Mouse (Mus musculus) hindbrain, embryonic 11.5 days (tissue): ENCODE measurements around the gene Prlhr. TPM values are rescaled to one million over a fixed set of nuclear protein-coding genes. Genes with fewer than 3 reads are reported as not detected.

Experiments
- ATAC-seq: fragments of 200-750 bp; cut with Nextera tagmentation; 2 replicates; pipeline ENCODE4 v1.8.0; 2017; ENCODE audit warnings: mild to moderate bottlenecking, moderate TSS enrichment, moderate library complexity; ENCODE audit not compliant: low FRiP score
- DNase-seq: peaks from one replicate; pipeline ENCODE4 v3.0.0-alpha.2; 2015; ENCODE audit warnings: low spot score
- H3K27ac ChIP-seq: fragments of 300-500 bp; sonication (generic); 2 replicates; pipeline ENCODE4 v1.5.1; 2014; ENCODE audit warnings: mild to moderate bottlenecking, low read depth, low read length
- H3K27me3 ChIP-seq: fragments of 300-500 bp; sonication (generic); 2 replicates; pipeline ENCODE4 v1.6.1; 2014; ENCODE audit warnings: mild to moderate bottlenecking, low read length, moderate library complexity, mixed read lengths; ENCODE audit not compliant: control insufficient read depth, insufficient read depth
- H3K36me3 ChIP-seq: fragments of 300-500 bp; sonication (generic); 2 replicates; pipeline ENCODE4 v1.6.1; 2014; ENCODE audit warnings: mild to moderate bottlenecking, low read length, moderate library complexity, mixed read lengths; ENCODE audit not compliant: control insufficient read depth, insufficient read depth
- H3K4me1 ChIP-seq: fragments of 300-500 bp; sonication (generic); replicated peaks from 2 replicates; pipeline ENCODE4 v1.6.1; 2014; ENCODE audit warnings: low read length, mixed read lengths; ENCODE audit not compliant: control insufficient read depth, insufficient read depth
- H3K4me2 ChIP-seq: fragments of 300-500 bp; sonication (generic); replicated peaks from 2 replicates; pipeline ENCODE4 v1.6.1; 2014; ENCODE audit warnings: mild to moderate bottlenecking, low read depth, low read length
- H3K4me3 ChIP-seq: fragments of 300-500 bp; sonication (generic); 2 replicates; pipeline ENCODE4 v1.5.1; 2014; ENCODE audit warnings: low read depth, low read length
- H3K9ac ChIP-seq: fragments of 300-500 bp; sonication (generic); 2 replicates; pipeline ENCODE4 v1.6.1; 2014; ENCODE audit warnings: low read depth, low read length
- H3K9me3 ChIP-seq: fragments of 300-500 bp; sonication (generic); 2 replicates; pipeline ENCODE4 v1.6.1; 2016; ENCODE audit warnings: low read length; ENCODE audit not compliant: control insufficient read depth
- WGBS: fragments of 180-500 bp; shearing (Covaris S2); extraction: QIAGEN DNeasy Blood & Tissue Kit; methylation state at CpG from one replicate; pipeline ENCODE4 v1.1.7; 2014; 5-methylcytosine and 5-hydroxymethylcytosine counted together
- polyA plus RNA-seq: library from polyadenylated mRNA; unstranded; fragments of >200 nt; fragmentation: Nextera tagmentation; extraction: Ambion mirVana; gene quantifications from 2 replicates; pipeline ENCODE4 v1.2.1, GENCODE M21; 2014

Gene Prlhr
- polyA plus RNA-seq, 1 experiment from 2014 or later = not detected

- Histone ChIP-seq H3K9ac (no peak overlapping the region), H3K27ac (no peak overlapping the region), H3K9me3 (no peaks in the 10 kb centered on the region), H3K27me3 (no peaks in the 10 kb centered on the region), H3K4me2 (no peak overlapping the region), H3K36me3 (no peaks in the 10 kb centered on the region), H3K4me3 (no peak overlapping the region), H3K4me1 (no peaks in the 10 kb centered on the region)
- no peak for DNase-seq
- ATAC-seq = no peak
- WGBS = 52% methylated on average over 2 of the region's 2 CpGs
These were observed 9.7 kb upstream of the Prlhr start for GRCm38 (mm10) chr19:60477788-60478187.

GRCm38 (mm10) chr19:60468846-60469245 lies 742 bp upstream of the Prlhr start:
- no peak overlapping the region for H3K27ac ChIP-seq
- H3K4me3 ChIP-seq = no peak overlapping the region
- H3K27me3 ChIP-seq = peaks cover 26% of the 10 kb centered on the region
- ATAC-seq = no peak
- no peaks in the 10 kb centered on the region for H3K9me3 ChIP-seq
- H3K36me3 ChIP-seq = no peaks in the 10 kb centered on the region
- H3K4me1 ChIP-seq = 0 out of 2 replicates have a peak, but pooled peaks cover 3% of the 10 kb centered on the region
- DNase-seq = peak; percentile 73
- no peak overlapping the region; the same call in 1 of the 2 replicates for H3K4me2 ChIP-seq
- 1% methylated on average over 10 of the region's 10 CpGs for WGBS
- no peak overlapping the region for H3K9ac ChIP-seq

- Histone ChIP-seq H3K27me3 (peaks cover 26% of the 10 kb centered on the region), H3K36me3 (no peaks in the 10 kb centered on the region), H3K4me3 (peak overlapping the region; percentile 32), H3K4me1 (0 out of 2 replicates have a peak, but pooled peaks cover 3% of the 10 kb centered on the region), H3K9me3 (no peaks in the 10 kb centered on the region), H3K9ac (0 out of 2 replicates have a peak overlapping the region, but pooled peaks have one; percentile 11), H3K4me2 (peak overlapping the region; percentile 62), H3K27ac (no peak overlapping the region)
- WGBS = 12% methylated on average over 31 of the region's 31 CpGs
- peak; percentile 54 for ATAC-seq
- no peak for DNase-seq
These were observed 506 bp downstream of the Prlhr start for GRCm38 (mm10) chr19:60467588-60468007.

- Histone ChIP-seq H3K27ac (no peak overlapping the region), H3K36me3 (no peaks in the 10 kb centered on the region), H3K4me1 (0 out of 2 replicates have a peak, but pooled peaks cover 3% of the 10 kb centered on the region), H3K4me2 (peak overlapping the region; percentile 62), H3K9me3 (no peaks in the 10 kb centered on the region), H3K4me3 (peak overlapping the region; percentile 32), H3K27me3 (peaks cover 26% of the 10 kb centered on the region), H3K9ac (0 out of 2 replicates have a peak overlapping the region, but pooled peaks have one; percentile 24)
- 4% methylated on average over 41 of the region's 41 CpGs for WGBS
- ATAC-seq (peak; percentile 89), DNase-seq (peak; percentile 88)
These were observed 1.0 kb downstream of the Prlhr start for GRCm38 (mm10) chr19:60466953-60467570.

GRCm38 (mm10) chr19:60465726-60466125 lies 2.4 kb downstream of the Prlhr start:
- ATAC-seq (no peak), DNase-seq (no peak)
- Histone ChIP-seq H3K36me3 (no peaks in the 10 kb centered on the region), H3K9me3 (no peaks in the 10 kb centered on the region), H3K4me2 (no peak overlapping the region), H3K9ac (no peak overlapping the region), H3K27ac (no peak overlapping the region), H3K4me1 (0 out of 2 replicates have a peak, but pooled peaks cover 3% of the 10 kb centered on the region), H3K4me3 (no peak overlapping the region), H3K27me3 (peaks cover 26% of the 10 kb centered on the region)
- 79% methylated on average over 2 of the region's 2 CpGs for WGBS

- WGBS = 55% methylated on average over 3 of the region's 3 CpGs
- ATAC-seq = no peak
- peaks cover 21% of the 10 kb centered on the region for H3K27me3 ChIP-seq
- H3K36me3 ChIP-seq = no peaks in the 10 kb centered on the region
- H3K27ac ChIP-seq = no peak overlapping the region
- 0 out of 2 replicates have a peak, but pooled peaks cover 3% of the 10 kb centered on the region for H3K4me1 ChIP-seq
- no peaks in the 10 kb centered on the region for H3K9me3 ChIP-seq
- no peak for DNase-seq
- H3K4me3 ChIP-seq = no peak overlapping the region
- H3K4me2 ChIP-seq = no peak overlapping the region
- H3K9ac ChIP-seq = no peak overlapping the region
These were observed 4.2 kb downstream of the Prlhr start for GRCm38 (mm10) chr19:60463896-60464295.

GRCm38 (mm10) chr19:60463440-60463839 lies 4.7 kb downstream of the Prlhr start:
- H3K27me3 ChIP-seq = peaks cover 16% of the 10 kb centered on the region
- WGBS = 91% methylated on average over 3 of the region's 3 CpGs

GRCm38 (mm10) chr19:60461476-60461875 lies 6.6 kb downstream of the Prlhr start:
- ATAC-seq = no peak
- H3K4me1 ChIP-seq = no peaks in the 10 kb centered on the region
- no peak overlapping the region for H3K27ac ChIP-seq
- no peak overlapping the region for H3K9ac ChIP-seq
- H3K27me3 ChIP-seq = peaks cover 4% of the 10 kb centered on the region; the same call in 1 of the 2 replicates
- no peak for DNase-seq
- WGBS = 69% methylated on average over 2 of the region's 2 CpGs
- no peak overlapping the region for H3K4me2 ChIP-seq
- no peaks in the 10 kb centered on the region for H3K9me3 ChIP-seq
- no peaks in the 10 kb centered on the region for H3K36me3 ChIP-seq
- no peak overlapping the region for H3K4me3 ChIP-seq

More at GRCm38 (mm10) chr19:60463440-60463839, 4.7 kb downstream of the Prlhr start:
- Histone ChIP-seq H3K4me3 (no peak overlapping the region), H3K9ac (no peak overlapping the region), H3K4me1 (0 out of 2 replicates have a peak, but pooled peaks cover 3% of the 10 kb centered on the region), H3K27ac (no peak overlapping the region), H3K36me3 (no peaks in the 10 kb centered on the region), H3K4me2 (no peak overlapping the region), H3K9me3 (no peaks in the 10 kb centered on the region)
- DNase-seq (no peak), ATAC-seq (no peak)

- ATAC-seq (no peak), DNase-seq (no peak)
- Histone ChIP-seq H3K27ac (no peak overlapping the region), H3K27me3 (no peaks in the 10 kb centered on the region), H3K36me3 (no peaks in the 10 kb centered on the region), H3K9ac (no peak overlapping the region), H3K4me2 (no peak overlapping the region), H3K4me3 (no peak overlapping the region), H3K4me1 (no peaks in the 10 kb centered on the region), H3K9me3 (no peaks in the 10 kb centered on the region)
- WGBS = 59% methylated on average over 3 of the region's 3 CpGs
These were observed 8.4 kb downstream of the Prlhr start for GRCm38 (mm10) chr19:60459680-60460079.
